Mouse (Mus musculus) spleen, adult 2 months (tissue): ENCODE results near the gene Rorb.

ENCODE experiments used
- CTCF ChIP-seq: fragments of 200-500 bp; IDR thresholded peaks from 2 replicates; pipeline ENCODE4 v1.5.1; 2011; ENCODE audit warnings: mild to moderate bottlenecking, inconsistent platforms; ENCODE audit not compliant: insufficient read depth, insufficient read length, insufficient replicate concordance; ENCODE audit errors: extremely low read depth
- POLR2A ChIP-seq: fragments of 200-500 bp; IDR thresholded peaks from 2 replicates; pipeline ENCODE4 v1.6.1; 2011; ENCODE audit warnings: low read depth, low read length, inconsistent platforms

- TF ChIP-seq CTCF: no peak
- TF ChIP-seq POLR2A: no peak
Measured at GRCm38 (mm10) chr19:18967307-18967706, 143.7 kb downstream of the Rorb start.
